Mouse (Mus musculus): ENCODE results near the gene Sars.

DNA sequence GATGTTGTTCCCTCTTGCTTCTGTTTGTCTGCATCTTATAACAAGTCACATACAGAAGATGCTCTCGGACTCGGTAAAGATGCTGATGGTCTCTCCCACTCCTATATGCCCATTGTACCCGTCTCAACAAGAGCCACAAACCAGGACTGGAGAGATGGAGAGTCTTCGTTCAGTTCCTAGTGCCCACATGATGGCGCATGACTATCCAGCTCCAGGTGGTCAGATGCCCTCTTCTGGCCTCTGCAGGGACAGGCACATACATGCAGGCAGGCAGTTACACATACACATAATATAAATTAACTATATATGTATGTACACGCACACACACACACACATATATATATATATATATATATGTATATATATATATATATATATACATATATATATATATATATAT, 64.3 kb downstream of the Sars start:
- TF ChIP-seq CTCF (IDR thresholded peaks at IDR 0.05; ENCODE audit: borderline replicate concordance, insufficient read depth, low read length) (peak; percentile 81), POLR2A (IDR thresholded peaks at IDR 0.05; ENCODE audit: low read depth, low read length) (no peak)
